Mouse (Mus musculus) small intestine, adult 2 months (tissue): ENCODE results near the gene Gp9. TPM values are rescaled to one million over a fixed set of nuclear protein-coding genes. Genes with fewer than 3 reads are reported as not detected.
A peak's percentile ranks its signal among the peaks of the same experiment; 100 is the strongest.

Source experiments
- H3K27ac ChIP-seq: fragments of 200-500 bp; 2 replicates; pipeline ENCODE4 v1.5.1; 2012; ENCODE audit warnings: low read depth, low read length, control low read depth, inconsistent platforms; ENCODE audit not compliant: insufficient read depth
- H3K27me3 ChIP-seq: fragments of 200-500 bp; 2 replicates; pipeline ENCODE4 v1.6.1; 2012; ENCODE audit warnings: mild to moderate bottlenecking, moderate library complexity, low read length, inconsistent platforms; ENCODE audit not compliant: control insufficient read depth, insufficient read depth
- H3K36me3 ChIP-seq: fragments of 200-500 bp; 2 replicates; pipeline ENCODE4 v1.6.1; 2012; ENCODE audit warnings: mild to moderate bottlenecking, low read length, control low read depth, inconsistent platforms; ENCODE audit not compliant: control insufficient read depth, insufficient read depth
- H3K4me1 ChIP-seq: fragments of 200-500 bp; 2 replicates; pipeline ENCODE4 v1.6.1; 2012; ENCODE audit warnings: low read length, inconsistent platforms, mixed read lengths; ENCODE audit not compliant: control insufficient read depth, insufficient read depth, insufficient read length
- H3K4me3 ChIP-seq: fragments of 200-500 bp; 2 replicates; pipeline ENCODE4 v1.5.1; 2012; ENCODE audit warnings: low read depth, mild to moderate bottlenecking, control low read depth, inconsistent platforms, low read length, moderate library complexity
- CTCF ChIP-seq: fragments of 200-500 bp; IDR thresholded peaks from 2 replicates; pipeline ENCODE4 v1.5.1; 2012; ENCODE audit warnings: low read depth, mild to moderate bottlenecking, control low read depth, inconsistent platforms, low read length, moderate library complexity, mixed read lengths; ENCODE audit not compliant: insufficient replicate concordance, insufficient read length; ENCODE audit errors: extremely low read depth
- POLR2A ChIP-seq: fragments of 200-500 bp; IDR thresholded peaks from 2 replicates; pipeline ENCODE4 v1.6.1; 2012; ENCODE audit warnings: low read depth, mild to moderate bottlenecking, control low read depth, inconsistent platforms, low read length, moderate library complexity
- WGBS: fragments of 180-500 bp; shearing (Covaris S2); methylation state at CpG from one replicate; pipeline ENCODE4 v1.1.7; 2018; 5-methylcytosine and 5-hydroxymethylcytosine counted together
- polyA plus RNA-seq: library from polyadenylated mRNA; depleted of rRNA; stranded (reverse); fragments of >200 nt; gene quantifications from 2 replicates; pipeline ENCODE4 v1.2.3, GENCODE M21; 2012

The Gp9 gene
- polyA plus RNA-seq, 1 experiment: not detected

- Histone ChIP-seq H3K4me1 (peaks cover 16% of the 10 kb centered on the region; the same call in 1 of the 2 replicates), H3K27me3 (no peaks in the 10 kb centered on the region), H3K27ac (no peak overlapping the region), H3K36me3 (peaks cover 13% of the 10 kb centered on the region), H3K4me3 (no peak overlapping the region)
- 73% methylated on average over 7 of the region's 7 CpGs for WGBS
- TF ChIP-seq CTCF (no peak), POLR2A (no peak)
Observed at GRCm38 (mm10) chr6:87804886-87805285, 27.0 kb downstream of the Gp9 start.

- WGBS: 80% methylated on average over 7 of the region's 7 CpGs
- Histone ChIP-seq H3K27me3 (no peaks in the 10 kb centered on the region), H3K4me1 (peaks cover 17% of the 10 kb centered on the region; the same call in 1 of the 2 replicates), H3K4me3 (no peak overlapping the region), H3K36me3 (peaks cover 13% of the 10 kb centered on the region), H3K27ac (peak overlapping the region; percentile 34)
- TF ChIP-seq CTCF (no peak), POLR2A (no peak)
Observed at GRCm38 (mm10) chr6:87805448-87805847, 27.6 kb downstream of the Gp9 start.

DNA sequence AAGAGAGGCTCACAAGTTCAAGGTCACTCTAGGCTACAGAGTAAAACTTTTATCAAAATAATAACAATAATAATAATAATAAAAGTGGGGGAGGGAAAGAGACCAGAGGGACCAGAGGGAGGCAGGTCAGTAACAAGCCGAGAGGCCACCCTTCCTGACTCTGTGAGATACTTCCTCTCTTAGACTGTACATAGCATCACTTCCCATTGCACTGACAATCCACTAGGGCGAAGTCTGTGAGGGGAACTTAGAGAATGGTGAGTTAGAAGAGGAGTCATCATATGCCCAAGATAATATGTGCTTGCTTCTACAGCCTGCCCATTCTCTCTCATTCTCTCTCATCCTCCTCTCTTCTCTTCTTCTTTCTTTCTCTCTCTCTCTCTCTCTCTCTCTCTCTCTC lies 28.2 kb downstream of the Gp9 start:
- Histone ChIP-seq H3K27me3 (no peaks in the 10 kb centered on the region), H3K36me3 (peaks cover 13% of the 10 kb centered on the region), H3K4me1 (peaks cover 17% of the 10 kb centered on the region; the same call in 1 of the 2 replicates), H3K27ac (peak overlapping the region; percentile 34; the same call in 1 of the 2 replicates), H3K4me3 (no peak overlapping the region)
- 53% methylated on average over 2 of the region's 2 CpGs for WGBS
- TF ChIP-seq CTCF: no peak
- TF ChIP-seq POLR2A: no peak

- H3K4me3 ChIP-seq: no peak overlapping the region
- WGBS: 18% methylated on average over 2 of the region's 2 CpGs
- peak overlapping the region; percentile 8; the same call in 1 of the 2 replicates for H3K27ac ChIP-seq
- H3K4me1 ChIP-seq: peaks cover 17% of the 10 kb centered on the region; the same call in 1 of the 2 replicates
- TF ChIP-seq POLR2A: no peak
- no peak for TF ChIP-seq CTCF
- H3K36me3 ChIP-seq: peaks cover 13% of the 10 kb centered on the region
- H3K27me3 ChIP-seq: no peaks in the 10 kb centered on the region
Observed at GRCm38 (mm10) chr6:87806857-87807256, 29.0 kb downstream of the Gp9 start.

DNA sequence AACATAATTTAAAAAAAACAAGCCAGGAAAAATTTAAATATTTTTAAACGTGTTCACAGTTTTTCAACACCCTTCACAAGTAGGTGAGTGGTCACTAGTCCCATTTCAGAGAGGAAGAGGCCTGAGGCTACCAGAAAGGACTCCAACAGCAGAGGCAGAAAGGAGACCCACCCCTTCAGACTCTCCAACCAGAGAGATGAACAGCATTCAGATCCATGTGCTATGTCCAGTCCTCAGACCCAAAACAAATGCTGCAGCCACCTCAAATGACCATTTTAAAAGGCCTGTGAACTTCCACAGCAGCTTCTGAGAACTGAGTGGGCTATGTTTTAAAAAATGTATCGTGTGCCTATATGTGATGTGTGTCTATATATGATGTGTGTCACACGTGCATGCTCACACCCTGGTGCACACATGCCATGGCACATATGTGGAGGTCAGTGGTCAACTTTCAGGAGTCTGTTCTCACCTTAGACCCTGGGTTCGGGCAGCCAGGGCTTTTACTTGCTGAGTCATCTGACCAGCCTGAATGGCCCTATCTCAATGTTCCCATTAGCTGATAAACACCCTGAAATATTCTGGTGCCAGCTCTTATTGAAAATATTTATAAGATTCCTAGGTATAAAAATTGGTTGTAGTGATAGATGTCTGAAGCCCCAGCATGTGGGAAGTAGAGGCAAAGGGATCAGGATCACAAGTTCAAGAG lies 30.0 kb downstream of the Gp9 start:
- peak overlapping the region; percentile 92 for H3K27ac ChIP-seq
- 55% methylated on average over 4 of the region's 4 CpGs for WGBS

DNA sequence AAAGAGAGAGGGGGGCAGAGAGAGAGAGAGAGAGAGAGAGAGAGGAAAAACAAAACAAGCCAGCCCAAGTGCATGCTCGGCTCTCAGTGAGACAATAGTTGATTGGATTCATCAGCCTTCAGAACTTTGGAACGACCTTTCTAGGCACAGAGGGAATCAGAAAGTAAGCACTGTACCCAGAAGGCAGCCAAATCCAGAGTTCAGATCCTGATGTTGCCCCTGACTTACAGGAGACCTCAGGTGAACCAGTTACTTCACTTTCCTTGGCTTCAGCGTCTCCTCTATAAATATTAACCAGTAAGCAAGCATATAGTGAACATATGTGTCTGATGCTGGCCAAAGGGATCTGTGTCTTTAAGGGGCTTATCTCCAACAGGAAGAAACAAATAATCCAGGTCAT lies 30.6 kb downstream of the Gp9 start:
- H3K4me1 ChIP-seq: peaks cover 22% of the 10 kb centered on the region
- H3K27me3 ChIP-seq: no peaks in the 10 kb centered on the region
- H3K36me3 ChIP-seq: peaks cover 13% of the 10 kb centered on the region
- TF ChIP-seq POLR2A (no peak), CTCF (no peak)
- 18% methylated on average over 3 of the region's 3 CpGs for WGBS
- H3K4me3 ChIP-seq: peak overlapping the region; percentile 12; the same call in 1 of the 2 replicates
- peak overlapping the region; percentile 92 for H3K27ac ChIP-seq

More for the DNA sequence above, 30.0 kb downstream of the Gp9 start:
- Histone ChIP-seq H3K4me3 (peak overlapping the region; percentile 12; the same call in 1 of the 2 replicates), H3K27me3 (no peaks in the 10 kb centered on the region), H3K36me3 (peaks cover 13% of the 10 kb centered on the region), H3K4me1 (peaks cover 22% of the 10 kb centered on the region)
- TF ChIP-seq POLR2A: no peak
- TF ChIP-seq CTCF: no peak

DNA sequence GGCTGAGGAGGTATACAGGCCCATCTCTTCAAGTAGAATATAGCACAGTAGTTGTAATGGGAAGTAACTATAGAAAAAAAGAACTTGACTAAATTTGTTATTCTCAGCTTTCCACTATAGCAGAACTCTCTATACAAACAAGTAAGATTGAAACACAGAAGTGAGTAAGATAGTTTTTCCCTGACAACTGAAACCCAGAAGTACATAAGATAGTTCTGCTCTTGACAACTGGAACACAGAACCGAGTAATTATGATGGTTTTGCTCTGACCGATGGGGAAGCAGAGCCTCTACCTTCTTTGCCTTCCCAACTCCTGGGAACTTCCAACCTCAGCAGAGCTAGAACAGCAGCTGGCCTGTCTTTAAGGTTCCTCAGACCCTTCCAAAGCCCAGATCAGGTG lies 31.3 kb downstream of the Gp9 start:
- Histone ChIP-seq H3K36me3 (peaks cover 10% of the 10 kb centered on the region), H3K4me3 (peak overlapping the region; percentile 82), H3K4me1 (peaks cover 22% of the 10 kb centered on the region), H3K27ac (peak overlapping the region; percentile 91), H3K27me3 (no peaks in the 10 kb centered on the region)
- no peak for TF ChIP-seq POLR2A
- peak; percentile 7; the same call in 1 of the 2 replicates for TF ChIP-seq CTCF
- WGBS: 13% methylated on average over 2 of the region's 2 CpGs
